Mouse (Mus musculus) ovary, postnatal 10 days (tissue): Measurements from ENCODE around the gene Srek1ip1.

Source experiments
- DNase-seq: peaks from one replicate; pipeline ENCODE4 v3.0.0; 2022; ENCODE audit warnings: low spot score

The Srek1ip1 gene

GRCm38 (mm10) chr13:104792184-104792583, at the start of gene Srek1ip1:
Gene Srek1ip1 (plus strand): TSS chr13:104792484.
- no peak for DNase-seq

- no peak for DNase-seq
Observed at GRCm38 (mm10) chr13:104742866-104743265, 49.4 kb upstream of the Srek1ip1 start.

- no peak for DNase-seq
Observed at GRCm38 (mm10) chr13:104747032-104747431, 45.3 kb upstream of the Srek1ip1 start.

- no peak for DNase-seq
Observed at GRCm38 (mm10) chr13:104759381-104759780, 32.9 kb upstream of the Srek1ip1 start.

- no peak for DNase-seq
Observed at GRCm38 (mm10) chr13:104762401-104762800, 29.9 kb upstream of the Srek1ip1 start.

GRCm38 (mm10) chr13:104763193-104763592, 29.1 kb upstream of the Srek1ip1 start:
- DNase-seq: no peak

GRCm38 (mm10) chr13:104779104-104779670, 13.1 kb upstream of the Srek1ip1 start:
- DNase-seq: no peak

- no peak for DNase-seq
Observed at GRCm38 (mm10) chr13:104787260-104787659, 5.0 kb upstream of the Srek1ip1 start.

- DNase-seq: no peak
Observed at GRCm38 (mm10) chr13:104789663-104790062, 2.6 kb upstream of the Srek1ip1 start.

GRCm38 (mm10) chr13:104794421-104794820, 2.1 kb downstream of the Srek1ip1 start:
- DNase-seq: no peak

GRCm38 (mm10) chr13:104799067-104799466, 6.8 kb downstream of the Srek1ip1 start:
- no peak for DNase-seq

- DNase-seq: no peak
Observed at GRCm38 (mm10) chr13:104799566-104800182, 7.4 kb downstream of the Srek1ip1 start.

- no peak for DNase-seq
Observed at GRCm38 (mm10) chr13:104805681-104806080, 13.4 kb downstream of the Srek1ip1 start.

GRCm38 (mm10) chr13:104816270-104816634, 24.0 kb downstream of the Srek1ip1 start:
- DNase-seq: no peak

- peak; percentile 81 for DNase-seq
Observed at GRCm38 (mm10) chr13:104816635-104817571, 24.6 kb downstream of the Srek1ip1 start, which contains the start of gene Cwc27. Gene Cwc27 (minus strand): TSS chr13:104817142.

- DNase-seq: no peak
Observed at GRCm38 (mm10) chr13:104817696-104818095, 25.4 kb downstream of the Srek1ip1 start.

- no peak for DNase-seq
Observed at GRCm38 (mm10) chr13:104821192-104821591, 28.9 kb downstream of the Srek1ip1 start.

- DNase-seq: no peak
Observed at GRCm38 (mm10) chr13:104821908-104822307, 29.6 kb downstream of the Srek1ip1 start.

- DNase-seq: no peak
Observed at GRCm38 (mm10) chr13:104822411-104822838, 30.1 kb downstream of the Srek1ip1 start.

- DNase-seq: no peak
Observed at GRCm38 (mm10) chr13:104825470-104825869, 33.2 kb downstream of the Srek1ip1 start.

GRCm38 (mm10) chr13:104832811-104833210, 40.5 kb downstream of the Srek1ip1 start:
- no peak for DNase-seq

GRCm38 (mm10) chr13:104837628-104838027, 45.3 kb downstream of the Srek1ip1 start:
- no peak for DNase-seq

- DNase-seq: no peak
Observed at GRCm38 (mm10) chr13:104841937-104842336, 49.7 kb downstream of the Srek1ip1 start.
